Mouse (Mus musculus): ENCODE results near the gene Klhl36.

The Klhl36 gene

DNA sequence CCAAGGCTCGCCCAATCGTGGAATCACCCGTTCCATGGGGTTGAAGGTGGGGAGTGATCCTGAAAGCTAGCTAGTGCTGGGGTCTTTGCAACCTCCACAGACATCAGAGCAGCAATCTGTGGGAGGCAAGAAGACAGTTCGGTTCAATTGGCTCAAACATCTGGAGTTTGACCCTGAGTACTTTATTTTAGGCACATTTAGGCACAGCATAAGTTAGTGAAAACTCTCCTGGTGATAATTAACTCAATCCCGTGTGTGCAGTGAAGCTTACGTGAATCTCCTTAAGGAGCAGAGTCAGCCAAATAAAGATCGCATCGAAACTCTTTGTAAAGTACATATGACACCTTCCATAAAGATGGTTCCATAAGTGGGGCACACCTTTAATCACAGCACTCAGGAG lies 19.9 kb downstream of the Klhl36 start:
- in situ Hi-C loops (cut with MseI, MboI) = no loop called here

DNA sequence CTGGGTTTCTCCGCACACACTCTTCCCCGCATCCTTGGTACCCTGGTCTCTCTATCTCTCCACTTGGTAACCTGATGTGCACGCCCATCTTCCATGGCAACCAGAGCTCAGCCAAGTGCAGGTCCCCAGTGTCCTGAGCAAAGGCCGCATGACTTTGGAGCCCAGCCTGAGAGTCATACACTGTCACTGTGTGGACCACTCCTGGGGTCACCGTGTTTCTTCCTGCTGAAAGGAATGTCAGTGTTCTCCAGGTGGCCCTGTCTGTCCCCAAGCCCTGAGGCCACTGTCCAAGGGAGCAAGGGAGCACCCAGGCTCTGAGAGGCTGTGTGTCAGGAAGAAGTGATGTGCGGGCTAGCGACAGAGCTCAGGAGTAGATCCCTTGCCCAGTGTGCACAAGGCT lies 21.2 kb downstream of the Klhl36 start:
- in situ Hi-C loops (cut with MseI, MboI) = no loop called here

DNA sequence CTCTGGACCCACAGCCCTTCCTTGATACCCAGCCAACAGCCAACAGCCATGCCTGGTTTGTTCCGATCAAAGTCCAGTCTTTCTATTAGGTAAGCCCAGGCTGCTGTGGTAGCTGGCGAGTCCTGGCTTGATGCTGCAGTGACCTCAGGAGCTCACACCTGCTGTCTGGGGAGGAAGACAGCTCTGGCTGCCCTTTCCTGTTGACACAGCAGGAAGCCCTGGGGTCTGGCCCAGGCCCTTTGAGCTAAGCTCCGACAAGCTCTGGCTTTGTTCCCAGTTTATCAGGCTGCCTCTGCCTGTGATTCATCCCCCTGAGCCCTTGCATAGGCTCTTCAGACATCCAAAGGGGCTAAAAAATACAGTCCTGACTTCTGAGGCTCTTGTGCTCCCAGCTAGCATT lies 23.5 kb downstream of the Klhl36 start:
- in situ Hi-C loops (cut with MseI, MboI) = no loop called here

DNA sequence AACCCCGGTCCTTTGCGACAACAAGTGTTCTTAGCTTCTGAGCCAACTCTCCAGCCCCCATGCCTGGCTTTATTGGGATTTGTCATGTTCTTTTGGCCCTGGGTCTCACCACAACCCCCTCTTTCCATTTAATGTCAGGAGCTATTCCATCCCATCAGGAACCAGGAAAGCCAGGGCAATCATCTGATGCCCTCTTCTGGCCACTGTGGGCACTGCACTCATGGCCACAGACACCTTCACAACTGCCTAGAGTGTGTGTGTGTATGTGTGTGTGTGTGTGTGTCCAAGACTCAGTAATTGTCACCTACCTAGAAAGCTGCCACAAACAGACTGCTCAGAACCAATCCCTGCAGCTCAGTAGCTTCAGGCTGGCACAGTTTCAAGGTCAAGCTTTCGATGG lies 25.1 kb downstream of the Klhl36 start:
- in situ Hi-C loops (cut with MseI, MboI) = no loop called here

DNA sequence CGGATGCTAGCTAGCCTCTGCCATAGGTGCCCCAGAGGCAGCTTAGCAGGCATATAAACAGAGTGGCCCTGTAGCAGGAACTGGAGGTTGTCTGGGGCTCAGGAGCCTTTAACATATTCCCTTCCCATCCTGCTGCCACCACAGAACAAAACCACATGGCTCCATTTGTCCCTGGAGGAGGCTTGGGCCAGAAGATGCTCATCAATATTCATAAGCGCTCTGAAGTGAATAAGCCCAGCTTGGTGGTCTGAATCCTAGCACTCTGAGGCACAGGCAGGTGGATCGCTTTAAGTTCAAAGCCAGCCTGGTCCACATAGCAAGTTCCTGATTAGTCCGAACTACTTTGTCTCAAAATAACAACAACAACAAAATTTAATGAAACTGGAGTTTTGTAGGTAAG lies 25.9 kb downstream of the Klhl36 start:
- in situ Hi-C loops (cut with MseI, MboI) = no loop called here

DNA sequence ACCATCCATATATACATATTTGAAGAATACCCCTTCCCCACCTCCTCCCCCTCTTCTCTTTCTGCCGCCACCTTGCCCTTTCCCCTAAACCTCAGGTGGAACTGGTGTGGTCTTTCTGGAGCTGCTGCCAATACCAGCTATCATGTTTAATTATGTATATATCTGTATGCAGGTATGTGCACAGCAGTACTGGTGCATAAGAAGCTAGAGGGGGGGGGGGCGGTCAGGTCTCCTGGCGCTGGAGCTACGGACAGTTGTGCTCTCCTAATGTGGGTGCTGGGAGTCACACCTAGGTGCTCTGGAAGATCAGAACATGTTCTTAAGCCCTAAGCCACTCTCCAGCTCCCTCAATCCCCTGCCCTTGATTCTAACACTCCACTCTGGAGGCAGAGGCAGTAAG lies 35.0 kb downstream of the Klhl36 start:
- in situ Hi-C loops (cut with MseI, MboI) = no loop called here

DNA sequence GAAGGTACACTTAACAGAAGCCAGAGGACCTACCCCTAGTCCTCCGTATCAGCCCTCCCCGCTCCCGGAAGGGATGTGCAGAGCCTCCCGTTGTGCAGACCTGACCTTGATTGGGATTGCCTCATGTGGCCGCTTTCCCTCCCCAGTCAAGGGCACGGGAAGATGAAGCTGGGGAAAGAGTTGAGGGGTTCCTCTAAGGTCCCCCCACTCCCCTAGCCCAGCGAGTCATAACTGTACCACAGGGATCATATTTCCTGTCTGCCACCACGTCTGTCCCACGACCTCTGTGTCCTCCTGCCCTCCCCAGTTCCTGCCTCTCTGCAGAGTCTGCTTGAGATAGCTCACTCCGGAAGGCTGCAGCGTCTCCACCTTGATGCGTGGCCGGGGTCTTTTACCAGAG lies 35.9 kb downstream of the Klhl36 start:
- in situ Hi-C loops (cut with MseI, MboI) = no loop called here

DNA sequence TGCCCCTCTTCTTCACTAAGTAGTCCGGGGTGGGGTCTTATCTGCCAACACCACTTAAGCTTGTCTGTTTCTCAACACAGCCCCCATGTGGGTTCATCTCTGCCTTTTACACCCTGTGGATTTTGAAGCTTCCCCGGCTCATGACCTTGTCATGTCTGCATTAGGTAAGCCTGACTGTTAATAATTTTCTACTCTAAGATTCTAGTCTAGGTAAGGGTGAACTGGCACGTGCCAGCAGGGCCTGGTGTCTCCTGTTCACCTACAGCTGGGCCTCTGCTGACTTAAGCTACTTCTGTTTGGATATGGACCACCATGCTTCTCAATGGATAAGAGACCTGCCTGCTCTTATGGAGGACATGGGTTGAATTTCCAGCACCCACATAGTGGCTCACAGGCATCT lies 39.3 kb downstream of the Klhl36 start:
- in situ Hi-C loops (cut with MseI, MboI) = no loop called here

DNA sequence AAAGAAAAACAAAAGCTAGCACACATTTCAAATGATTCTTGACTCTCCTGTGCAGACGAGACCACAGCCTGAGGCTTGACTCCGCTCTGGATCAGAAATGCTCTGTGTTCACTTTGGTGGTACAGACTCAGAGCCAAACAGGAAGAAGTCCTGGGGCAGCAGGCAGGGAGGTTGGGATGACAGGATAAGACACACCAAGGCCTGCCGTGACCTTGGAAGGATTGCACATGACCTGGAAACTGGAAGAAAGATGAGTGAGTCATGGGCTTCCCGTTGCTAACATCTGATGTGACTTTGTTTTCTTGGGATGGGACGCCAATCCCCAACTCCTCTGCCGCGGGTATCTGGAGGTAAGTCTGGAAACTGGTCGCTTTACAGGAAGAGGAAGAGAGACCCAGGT lies 39.9 kb downstream of the Klhl36 start:
- in situ Hi-C loops (cut with MseI, MboI) = no loop called here

DNA sequence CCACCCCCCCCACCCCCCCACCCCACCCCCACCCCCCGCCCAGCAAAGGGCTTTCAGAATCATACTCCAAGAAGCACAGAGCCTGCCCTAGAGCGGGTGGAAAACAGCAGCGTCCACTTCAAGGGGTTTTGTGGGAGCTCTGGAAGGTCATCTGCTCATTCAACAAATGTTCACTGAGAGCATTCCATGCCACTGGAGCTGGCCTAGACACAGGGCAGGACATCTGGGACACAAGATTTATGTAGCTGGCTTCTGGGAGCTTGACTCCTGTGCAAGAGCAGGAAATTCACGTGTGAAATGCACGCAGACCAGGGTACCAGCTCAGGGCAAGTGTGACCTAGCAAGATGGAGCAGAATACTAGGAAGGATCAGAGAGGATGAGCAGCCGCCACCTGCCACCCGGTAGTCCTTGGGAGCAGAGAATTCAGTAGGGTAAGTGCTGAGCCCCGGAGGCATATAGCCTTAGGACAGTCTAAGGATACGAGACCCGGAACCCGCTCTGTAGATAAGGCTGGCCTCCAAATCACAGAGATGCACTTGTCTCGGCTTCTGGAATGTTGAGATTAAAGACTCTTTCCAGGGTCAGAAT lies 42.4 kb downstream of the Klhl36 start:
- in situ Hi-C loops (cut with MseI, MboI) = no loop called here

DNA sequence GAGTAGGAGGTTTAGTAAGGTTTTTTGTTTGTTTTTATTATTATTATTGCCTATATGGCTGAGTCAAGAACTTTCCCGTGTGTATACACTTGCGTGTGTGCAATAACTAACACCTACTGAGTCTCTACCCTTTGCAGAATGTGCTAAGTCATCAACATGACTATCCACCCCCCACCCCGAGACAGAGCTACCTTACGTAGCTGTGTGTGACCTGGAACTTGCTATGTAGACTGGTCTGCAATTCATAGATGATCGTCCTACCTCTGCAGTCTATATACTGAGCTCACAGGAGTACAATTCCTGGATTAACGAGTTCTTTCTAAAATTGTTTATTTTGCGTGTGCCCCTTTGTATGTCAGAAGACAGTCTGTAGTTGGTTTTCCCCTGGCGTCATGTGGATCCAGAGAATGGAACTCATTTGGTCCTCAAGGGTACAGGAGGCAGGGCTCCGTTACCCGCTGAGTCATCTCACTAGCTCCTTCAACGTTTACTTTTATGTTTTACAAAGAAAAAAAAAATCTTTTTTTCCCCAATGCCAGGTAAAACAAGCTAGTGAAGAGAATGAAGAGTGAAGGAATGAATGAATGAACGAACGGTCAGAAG lies 48.0 kb downstream of the Klhl36 start, which contains the start of gene Usp10:
Gene Usp10, plus strand, starts transcription at position 417 of the 603 bp plus-strand sequence.
- in situ Hi-C loops (cut with MseI, MboI) = no loop called here

DNA sequence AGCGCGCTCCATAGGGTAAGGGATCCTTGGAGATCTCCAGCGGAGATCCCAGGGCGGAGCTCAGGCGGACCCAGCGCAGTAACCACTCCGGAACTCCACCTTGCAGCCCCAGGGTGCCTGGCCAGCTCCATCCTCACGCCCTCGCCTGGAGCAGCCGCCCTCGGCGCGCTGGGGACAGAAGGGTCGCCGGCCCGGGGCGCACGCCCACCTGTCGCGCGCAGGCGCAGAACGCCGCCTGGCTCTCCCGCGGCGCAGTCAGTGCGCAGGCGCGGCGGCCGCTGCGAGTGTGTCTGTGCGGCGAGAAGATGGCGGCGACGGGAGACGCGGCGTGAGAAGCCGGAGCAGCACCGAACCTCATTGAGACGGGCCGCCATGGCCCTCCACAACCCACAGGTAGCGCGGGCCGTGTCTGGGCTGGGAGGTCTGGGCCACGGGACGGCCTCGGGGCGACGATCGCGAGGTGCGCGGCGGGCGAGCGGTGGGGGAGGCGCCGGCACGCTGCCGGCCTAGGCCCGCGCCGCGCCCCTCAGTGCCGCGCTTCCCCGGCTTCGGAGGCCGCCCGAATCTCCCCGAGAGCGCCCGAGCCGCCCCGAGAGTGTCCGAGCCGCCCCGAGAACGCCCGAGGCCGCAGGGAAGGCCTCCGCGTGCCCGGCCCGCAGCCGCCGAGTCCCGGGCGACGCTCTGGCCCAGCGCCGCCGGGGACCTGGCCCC lies 48.6 kb downstream of the Klhl36 start, which contains the start of gene Gm20388:
Gene Gm20388, plus strand, starts transcription at position 295 of the 711 bp plus-strand sequence.
- in situ Hi-C loops (cut with MseI, MboI) = no loop called here

DNA sequence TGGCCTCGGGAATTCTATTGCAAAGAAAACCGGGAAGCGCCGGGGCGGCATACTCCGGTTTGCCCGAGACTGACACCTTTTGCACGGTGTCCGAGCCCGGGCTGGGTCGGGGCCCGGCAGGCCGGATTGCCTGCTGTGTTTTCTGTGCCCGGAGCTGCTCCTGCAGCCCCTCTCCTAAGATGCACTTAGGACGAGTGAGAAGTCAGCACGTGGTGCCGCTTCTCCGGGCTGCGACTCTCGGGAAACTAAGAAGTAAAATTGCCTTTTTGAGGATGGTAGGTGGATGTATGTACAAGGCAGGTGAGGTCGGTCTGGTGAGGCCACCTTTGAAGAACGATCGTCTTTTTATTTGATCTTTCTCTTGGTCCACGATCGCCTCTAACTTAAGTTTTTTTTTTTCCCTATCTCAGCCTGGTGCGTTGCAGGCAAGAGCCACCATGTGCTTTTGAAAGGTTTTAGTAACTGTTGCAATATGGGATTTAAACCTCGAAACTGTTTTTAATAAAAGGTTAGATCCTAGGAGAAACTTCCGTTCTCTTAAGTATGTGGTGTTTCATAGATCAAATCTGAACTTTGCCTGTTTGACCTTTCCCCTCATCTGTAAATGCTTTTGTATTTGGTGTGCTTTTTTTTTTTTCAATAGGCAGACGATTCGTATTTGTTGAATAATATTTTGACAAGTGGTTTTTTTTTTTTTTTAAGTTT lies 49.3 kb downstream of the Klhl36 start:
- in situ Hi-C loops (cut with MseI, MboI) = no loop called here

DNA sequence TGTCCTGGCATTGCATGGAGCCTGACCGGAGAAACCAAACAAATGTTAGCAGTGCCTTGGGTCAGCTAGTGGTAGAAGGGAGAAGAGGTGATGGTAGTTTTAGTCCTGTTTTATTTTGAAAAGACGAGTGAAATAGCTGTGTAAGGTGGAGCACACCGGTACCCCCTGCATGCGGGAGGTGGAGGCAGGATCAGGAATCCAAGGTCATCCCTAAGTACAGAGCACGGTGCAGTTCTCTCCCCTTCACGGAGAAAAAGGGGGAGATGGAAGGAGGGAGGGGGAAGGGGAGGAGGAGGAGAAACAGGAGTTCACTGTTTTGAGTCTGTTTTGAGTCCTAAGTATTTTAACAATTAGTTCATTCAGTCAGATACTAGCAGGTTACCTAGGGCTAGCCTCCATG lies 50.6 kb downstream of the Klhl36 start:
- in situ Hi-C loops (cut with MseI, MboI) = no loop called here

DNA sequence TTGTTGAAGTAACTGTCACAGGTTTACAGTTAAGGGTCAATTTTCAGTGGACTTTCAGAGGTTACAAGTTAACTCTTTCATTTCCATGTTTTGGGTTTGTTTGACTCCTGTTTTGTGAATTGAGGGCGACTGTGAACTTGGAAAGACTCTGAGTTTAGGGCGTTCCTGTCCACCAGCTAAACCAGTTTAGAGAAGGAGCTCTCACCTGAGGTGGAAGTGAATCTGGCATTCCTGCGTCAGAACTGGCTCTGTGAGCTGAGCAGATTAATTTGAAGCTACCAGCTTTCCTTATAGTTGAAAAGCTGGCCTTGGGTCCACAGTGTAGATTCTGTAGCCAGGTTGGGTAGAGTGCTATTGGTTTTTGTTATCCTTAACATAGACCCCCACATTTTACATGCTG lies 51.1 kb downstream of the Klhl36 start:
- in situ Hi-C loops (cut with MseI, MboI) = no loop called here

DNA sequence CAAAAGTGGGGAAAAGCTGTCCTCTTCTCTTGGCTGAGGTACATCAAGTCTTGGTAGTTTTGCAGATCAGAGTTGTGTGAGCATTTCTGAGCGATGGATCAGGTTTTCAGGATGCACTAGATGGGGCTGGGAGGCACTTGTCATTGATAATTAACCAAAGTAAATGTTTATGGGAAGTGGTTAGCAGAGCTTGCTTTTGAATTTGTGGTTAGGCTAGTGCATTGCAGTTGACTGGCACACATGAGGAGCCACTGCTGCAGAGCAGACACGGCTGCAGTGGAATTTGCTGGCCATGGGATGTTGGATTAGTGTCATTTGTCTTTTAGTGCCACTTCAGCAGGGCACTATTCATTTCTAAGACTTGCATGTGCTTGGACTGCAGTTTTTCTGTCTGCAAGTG lies 52.1 kb downstream of the Klhl36 start:
- in situ Hi-C loops (cut with MseI, MboI) = no loop called here

DNA sequence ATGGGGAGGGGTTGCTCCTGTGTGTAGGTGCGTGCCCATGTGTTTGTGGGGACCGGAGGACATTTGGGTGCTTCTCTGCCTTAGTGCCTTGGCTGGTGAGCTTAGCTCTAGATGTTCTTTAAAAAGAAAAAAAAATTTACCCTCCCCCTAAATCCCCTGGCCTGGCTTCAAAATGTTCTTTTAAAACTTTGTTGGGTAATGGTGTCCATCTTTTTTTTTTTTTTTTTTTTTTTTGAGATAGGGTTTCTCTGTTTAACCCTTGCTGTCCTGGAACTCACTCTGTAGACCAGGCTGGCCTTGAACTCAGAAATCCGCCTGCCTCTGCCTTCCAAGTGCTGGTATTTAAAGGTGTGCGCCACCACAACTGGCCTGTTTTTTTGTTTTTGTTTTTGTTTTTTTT lies 53.2 kb downstream of the Klhl36 start:
- in situ Hi-C loops (cut with MseI, MboI) = no loop called here

DNA sequence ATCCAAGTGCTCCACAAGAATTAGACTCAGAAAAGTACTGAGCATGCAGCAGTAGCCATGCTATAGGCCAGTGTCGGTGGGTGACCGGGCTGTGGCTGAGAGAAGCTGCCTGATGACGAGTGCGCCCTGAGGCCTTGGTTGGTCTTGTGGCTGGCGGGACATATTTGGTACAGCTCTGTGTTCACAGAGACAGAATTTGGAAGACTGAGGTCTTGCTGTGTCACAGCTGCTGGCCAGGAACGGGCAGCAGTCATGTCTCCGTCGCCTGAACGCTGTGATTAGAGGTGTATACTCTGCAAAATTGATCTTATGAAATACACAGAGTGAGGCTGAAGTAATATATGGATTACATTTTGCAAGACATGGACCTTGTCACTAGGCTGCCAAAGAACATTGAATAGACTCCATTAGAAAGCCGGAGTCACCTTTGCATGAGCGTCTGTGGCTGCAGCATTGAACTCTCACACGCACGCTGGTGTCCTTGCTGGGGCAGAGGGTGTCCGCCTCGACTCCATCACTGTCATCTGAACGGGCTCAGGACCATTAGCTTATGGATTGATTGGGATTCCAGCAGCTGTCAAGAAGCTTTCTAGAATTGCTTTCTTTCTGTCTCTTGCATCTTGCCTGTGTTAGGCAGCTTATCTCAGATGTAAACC lies 54.3 kb downstream of the Klhl36 start:
- in situ Hi-C loops (cut with MseI, MboI) = no loop called here

DNA sequence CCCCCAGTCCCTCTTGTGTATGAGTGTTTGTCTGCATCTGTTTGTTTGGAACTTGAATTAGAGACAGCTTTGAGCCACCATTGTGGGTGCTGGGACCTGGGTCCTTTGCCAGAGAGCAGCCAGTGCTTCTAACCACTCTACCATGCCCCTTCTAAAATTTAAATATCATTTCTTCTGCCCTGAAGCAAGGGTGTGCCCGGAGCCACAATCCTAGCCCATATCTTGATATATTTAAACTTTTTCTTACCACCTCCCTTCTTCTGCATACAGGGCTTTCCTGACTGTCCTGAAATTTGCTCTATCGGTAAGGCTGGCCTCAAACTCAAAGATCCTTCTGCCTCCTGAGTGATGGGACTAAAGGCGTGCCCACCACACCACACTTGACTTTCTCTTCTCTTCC lies 55.3 kb downstream of the Klhl36 start:
- in situ Hi-C loops (cut with MseI, MboI) = no loop called here

DNA sequence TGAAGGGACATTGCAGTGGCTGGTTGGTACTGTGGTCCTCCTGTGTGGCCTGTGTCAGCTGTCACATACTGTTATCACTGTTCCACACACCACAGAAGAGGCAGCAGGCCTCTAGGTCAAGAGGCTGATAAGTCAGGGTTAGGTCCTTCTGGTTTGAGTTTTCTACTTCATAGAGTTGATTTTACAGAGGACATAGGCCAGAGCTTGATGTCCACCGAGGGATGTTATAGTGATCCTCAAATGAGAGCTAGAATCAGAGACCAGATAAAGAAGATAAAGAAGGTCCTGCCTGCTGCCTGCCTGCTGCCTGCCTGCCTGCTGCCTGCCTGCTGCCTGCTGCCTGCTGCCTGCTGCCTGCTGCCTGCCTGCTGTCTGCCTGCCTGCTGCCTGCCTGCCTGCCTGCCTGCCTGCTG lies 56.1 kb downstream of the Klhl36 start:
- in situ Hi-C loops (cut with MseI, MboI) = no loop called here

DNA sequence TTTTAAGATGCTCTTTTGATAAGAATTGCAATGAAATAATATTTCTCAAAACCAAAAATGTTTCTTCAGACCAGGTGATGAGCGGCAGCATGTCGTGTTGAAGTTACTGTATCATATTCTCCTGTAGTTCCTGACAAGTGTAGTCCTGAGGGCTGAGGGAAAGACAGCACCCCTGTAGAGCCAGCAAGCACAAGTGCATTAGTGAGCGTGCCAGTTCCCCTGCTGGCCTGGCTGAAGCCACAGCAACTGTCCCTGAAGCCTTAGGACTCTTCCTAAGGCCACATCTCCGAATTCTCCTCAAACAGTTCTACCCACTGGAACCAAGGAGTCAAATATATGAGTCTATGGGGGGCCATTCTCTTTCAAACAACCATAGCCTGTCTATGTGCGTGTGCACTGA lies 61.2 kb downstream of the Klhl36 start:
- in situ Hi-C loops (cut with MseI, MboI) = no loop called here

DNA sequence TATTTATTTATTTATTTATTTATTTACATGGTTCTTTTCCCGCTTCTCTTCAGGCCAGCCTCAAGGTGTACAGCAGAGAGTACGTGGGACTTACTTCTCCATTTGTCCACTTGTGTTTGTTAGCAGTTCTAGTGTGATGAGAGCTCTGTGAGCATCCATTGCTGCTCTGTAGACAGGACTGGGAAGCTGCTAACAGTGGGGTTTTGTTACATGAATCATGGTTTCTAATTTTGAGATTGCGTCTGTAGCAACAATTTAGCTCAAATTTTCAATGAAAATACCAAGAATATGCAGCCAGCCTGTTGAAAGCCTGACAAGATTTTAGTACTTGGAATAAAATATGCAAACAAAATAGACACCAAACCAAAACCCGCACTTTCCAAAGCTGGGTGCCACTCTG lies 63.4 kb downstream of the Klhl36 start:
- in situ Hi-C loops (cut with MseI, MboI) = no loop called here

Data from mouse trophoblast stem cell (cell line).